Mouse (Mus musculus) kidney, postnatal 25 days (tissue): ENCODE measurements around the gene Lhfpl3.

Experiments
- DNase-seq, 2 experiments: peaks; one replicate each; pipeline ENCODE4 v3.0.0; 2021; ENCODE audit warnings: mixed read lengths in 2 of 2

Gene Lhfpl3

GRCm38 (mm10) chr5:22928746-22929145, 182.9 kb downstream of the Lhfpl3 start:
- DNase-seq, result no peak

GRCm38 (mm10) chr5:22943306-22943705, 197.4 kb downstream of the Lhfpl3 start:
- no peak for DNase-seq

- no peak for DNase-seq
Measured at GRCm38 (mm10) chr5:22963300-22963699, 217.4 kb downstream of the Lhfpl3 start.

GRCm38 (mm10) chr5:22986771-22987170, 240.9 kb downstream of the Lhfpl3 start:
- DNase-seq, result no peak

GRCm38 (mm10) chr5:22999811-23000210, 254.0 kb downstream of the Lhfpl3 start:
- DNase-seq, result no peak

- DNase-seq, result no peak
Measured at GRCm38 (mm10) chr5:23003123-23003797, 257.4 kb downstream of the Lhfpl3 start.

- no peak for DNase-seq
Measured at GRCm38 (mm10) chr5:23006207-23006606, 260.3 kb downstream of the Lhfpl3 start.

GRCm38 (mm10) chr5:23010460-23010859, 264.6 kb downstream of the Lhfpl3 start:
- no peak for DNase-seq

GRCm38 (mm10) chr5:23013997-23014396, 268.1 kb downstream of the Lhfpl3 start:
- no peak for DNase-seq

GRCm38 (mm10) chr5:23015587-23016335, 269.9 kb downstream of the Lhfpl3 start:
- no peak for DNase-seq

- peak in 1 of 2 experiments; percentile 3 for DNase-seq
Measured at GRCm38 (mm10) chr5:23034944-23035726, 289.3 kb downstream of the Lhfpl3 start.

- DNase-seq, result no peak
Measured at GRCm38 (mm10) chr5:23035727-23036029, 289.8 kb downstream of the Lhfpl3 start.

- no peak for DNase-seq
Measured at GRCm38 (mm10) chr5:23040429-23040828, 294.6 kb downstream of the Lhfpl3 start.

GRCm38 (mm10) chr5:23042862-23043261, 297.0 kb downstream of the Lhfpl3 start:
- no peak for DNase-seq

- no peak for DNase-seq
Measured at GRCm38 (mm10) chr5:23049083-23049663, 303.3 kb downstream of the Lhfpl3 start.

- no peak for DNase-seq
Measured at GRCm38 (mm10) chr5:23051458-23051857, 305.6 kb downstream of the Lhfpl3 start.

- no peak for DNase-seq
Measured at GRCm38 (mm10) chr5:23094894-23095293, 349.0 kb downstream of the Lhfpl3 start.

GRCm38 (mm10) chr5:23106536-23106935, 360.7 kb downstream of the Lhfpl3 start:
- no peak for DNase-seq

- DNase-seq, result no peak
Measured at GRCm38 (mm10) chr5:23111307-23111706, 365.4 kb downstream of the Lhfpl3 start.

GRCm38 (mm10) chr5:23114249-23114648, 368.4 kb downstream of the Lhfpl3 start:
- no peak for DNase-seq

GRCm38 (mm10) chr5:23126851-23127250, 381.0 kb downstream of the Lhfpl3 start:
- DNase-seq, result no peak

- DNase-seq, result no peak
Measured at GRCm38 (mm10) chr5:23140183-23140921, 394.5 kb downstream of the Lhfpl3 start.

- no peak for DNase-seq
Measured at GRCm38 (mm10) chr5:23153210-23153609, 407.4 kb downstream of the Lhfpl3 start.
